Mouse (Mus musculus) liver, embryonic 14.5 days (tissue): Measurements from ENCODE around the gene Gon7. TPM values are rescaled to one million over a fixed set of nuclear protein-coding genes. Genes with fewer than 3 reads are reported as not detected.

Source experiments
- ATAC-seq: fragments of 200-750 bp; cut with Nextera tagmentation; 2 replicates; pipeline ENCODE4 v1.8.0; 2017; ENCODE audit warnings: moderate number of reproducible peaks, mild to moderate bottlenecking, moderate library complexity; ENCODE audit not compliant: insufficient read depth
- DNase-seq, 3 experiments: peaks; one replicate each; pipeline ENCODE4 v3.0.0-alpha.2; 2012 to 2013; ENCODE audit warnings: low read depth in 3 of 3, low spot score in 3 of 3
- H3K27ac ChIP-seq: fragments of 300-500 bp; sonication (generic); 2 replicates; pipeline ENCODE4 v1.5.1; 2014; ENCODE audit warnings: moderate library complexity, mild to moderate bottlenecking, control low read depth, inconsistent platforms
- H3K27me3 ChIP-seq: fragments of 300-500 bp; sonication (generic); 2 replicates; pipeline ENCODE4 v1.6.1; 2014; ENCODE audit warnings: mild to moderate bottlenecking, low read length, moderate library complexity; ENCODE audit not compliant: control insufficient read depth, insufficient read depth
- H3K36me3 ChIP-seq: fragments of 300-500 bp; sonication (generic); replicated peaks from 2 replicates; pipeline ENCODE4 v1.6.1; 2014; ENCODE audit warnings: low read depth; ENCODE audit not compliant: control insufficient read depth, insufficient read depth
- H3K4me1 ChIP-seq, 2 experiments: fragments of 200-500 bp in 1 of 2; fragments of 300-500 bp in 1 of 2; sonication (generic) in 1 of 2; replicated peaks; 2 replicates each; pipeline ENCODE4 v1.6.1; 2012 to 2014; ENCODE audit warnings: antibody characterized with exemption in 1 of 2, inconsistent platforms in 1 of 2, low read length in 1 of 2; ENCODE audit not compliant: control insufficient read depth in 2 of 2, insufficient read depth in 2 of 2
- H3K4me2 ChIP-seq: fragments of 300-500 bp; sonication (generic); 2 replicates; pipeline ENCODE4 v1.6.1; 2014; ENCODE audit warnings: low read depth, mild to moderate bottlenecking, control low read depth, moderate library complexity
- H3K4me3 ChIP-seq, 2 experiments: fragments of 200-500 bp in 1 of 2; fragments of 300-500 bp in 1 of 2; sonication (generic) in 1 of 2; 2 replicates each; pipeline ENCODE4 v1.5.1; 2012 to 2014; ENCODE audit warnings: low read depth in 2 of 2, low read length in 2 of 2, mild to moderate bottlenecking in 2 of 2, control low read depth in 1 of 2, inconsistent platforms in 1 of 2, moderate library complexity in 1 of 2; ENCODE audit not compliant: insufficient read depth in 1 of 2
- H3K9ac ChIP-seq: fragments of 300-500 bp; sonication (generic); replicated peaks from 2 replicates; pipeline ENCODE4 v1.6.1; 2014; ENCODE audit warnings: mild to moderate bottlenecking, control low read depth, moderate library complexity
- H3K9me3 ChIP-seq: fragments of 300-500 bp; sonication (generic); 2 replicates; pipeline ENCODE4 v1.6.1; 2016; ENCODE audit warnings: low read length, mixed read lengths; ENCODE audit not compliant: control insufficient read depth
- CTCF ChIP-seq: IDR thresholded peaks from 2 replicates; pipeline ENCODE4 v1.5.1; 2016; ENCODE audit warnings: antibody characterized with exemption, low read depth, control low read depth
- EP300 ChIP-seq: IDR thresholded peaks from 2 replicates; pipeline ENCODE4 v1.6.1; 2016; ENCODE audit warnings: antibody characterized with exemption, low read depth
- WGBS: fragments of 180-500 bp; shearing (Covaris S2); extraction: QIAGEN DNeasy Blood & Tissue Kit; methylation state at CpG from one replicate; pipeline ENCODE4 v1.1.7; 2014; ENCODE audit not compliant: insufficient replicate concordance; 5-methylcytosine and 5-hydroxymethylcytosine counted together
- polyA plus RNA-seq, 2 experiments: library from polyadenylated mRNA; depleted of rRNA in 1 of 2; stranded (reverse) in 1 of 2; unstranded in 1 of 2; fragments of >200 nt; fragmentation: Nextera tagmentation in 1 of 2; extraction: Ambion mirVana in 1 of 2; gene quantifications; 2 replicates each; pipeline versions ENCODE4 v1.2.1 to v1.2.3; 2012 to 2014

Gene Gon7
- polyA plus RNA-seq, 2 experiments, result 6.9 to 9.3 TPM

GRCm38 (mm10) chr12:102703441-102703840, 54.2 kb downstream of the Gon7 start:
- H3K9ac ChIP-seq, result no peak overlapping the region
- TF ChIP-seq EP300 (no peak), CTCF (no peak)
- 49% methylated on average over 6 of the region's 6 CpGs for WGBS
- peak overlapping the region; percentile 94 for H3K4me2 ChIP-seq
- peaks cover 0 to 24% of the 10 kb centered on the region in 2 experiments; a peak in 3 of 4 replicates for H3K4me1 ChIP-seq
- H3K27ac ChIP-seq, result no peak overlapping the region
- H3K9me3 ChIP-seq, result no peaks in the 10 kb centered on the region
- ATAC-seq (no peak), DNase-seq (no peak)
- no peak overlapping the region; a peak in 1 of 4 replicates for H3K4me3 ChIP-seq
- no peaks in the 10 kb centered on the region for H3K36me3 ChIP-seq
- H3K27me3 ChIP-seq, result no peaks in the 10 kb centered on the region; the same call in 1 of the 2 replicates

Other genes with a start within 250 kb of the Gon7 start
- gene Chga, start 202.8 kb downstream of the Gon7 start, polyA plus RNA-seq (2012; rRNA removed), result 0.87 and 1.2 TPM in 2 replicates
- gene Chga, start 202.8 kb downstream of the Gon7 start, polyA plus RNA-seq (2014; fragmentation: Nextera tagmentation; extraction: Ambion mirVana), result 1.9 and 2.7 TPM in 2 replicates
- 2.0 and 2.3 TPM in 2 replicates for gene Itpk1, start 52.9 kb downstream of the Gon7 start, polyA plus RNA-seq (2012; rRNA removed)
- gene Itpk1, start 52.9 kb downstream of the Gon7 start, polyA plus RNA-seq (2014; fragmentation: Nextera tagmentation; extraction: Ambion mirVana), result 2.4 TPM in 2 replicates
- gene Moap1, start 14.1 kb downstream of the Gon7 start, polyA plus RNA-seq (2012; rRNA removed), result 1.1 and 1.8 TPM in 2 replicates
- gene Moap1, start 14.1 kb downstream of the Gon7 start, polyA plus RNA-seq (2014; fragmentation: Nextera tagmentation; extraction: Ambion mirVana), result 5.6 and 6.7 TPM in 2 replicates
- 2.0 TPM in 2 replicates for gene Tmem251, start 14.0 kb downstream of the Gon7 start, polyA plus RNA-seq (2012; rRNA removed)
- gene Tmem251, start 14.0 kb downstream of the Gon7 start, polyA plus RNA-seq (2014; fragmentation: Nextera tagmentation; extraction: Ambion mirVana), result 6.6 and 6.7 TPM in 2 replicates
- not detected in 2 replicates for gene Gm28051, start within 50 bp of the Gon7 start, polyA plus RNA-seq (2012; rRNA removed)
- gene Gm28051, start within 50 bp of the Gon7 start, polyA plus RNA-seq (2014; fragmentation: Nextera tagmentation; extraction: Ambion mirVana), result not detected in 2 replicates
- gene Ubr7, start 164 bp upstream of the Gon7 start, polyA plus RNA-seq (2012; rRNA removed), result 11.4 and 16.1 TPM in 2 replicates
- gene Ubr7, start 164 bp upstream of the Gon7 start, polyA plus RNA-seq (2014; fragmentation: Nextera tagmentation; extraction: Ambion mirVana), result 25.3 and 25.7 TPM in 2 replicates
- 3.7 and 6.1 TPM in 2 replicates for gene Gm20604, start 869 bp upstream of the Gon7 start, polyA plus RNA-seq (2012; rRNA removed)
- 8.1 and 9.3 TPM in 2 replicates for gene Gm20604, start 869 bp upstream of the Gon7 start, polyA plus RNA-seq (2014; fragmentation: Nextera tagmentation; extraction: Ambion mirVana)
- gene Btbd7, start 120.7 kb upstream of the Gon7 start, polyA plus RNA-seq (2012; rRNA removed), result 3.5 and 4.2 TPM in 2 replicates
- 3.9 and 4.3 TPM in 2 replicates for gene Btbd7, start 120.7 kb upstream of the Gon7 start, polyA plus RNA-seq (2014; fragmentation: Nextera tagmentation; extraction: Ambion mirVana)
- gene Cox8c, start 141.5 kb upstream of the Gon7 start, polyA plus RNA-seq (2012; rRNA removed), result not detected in 2 replicates
- not detected in 2 replicates for gene Cox8c, start 141.5 kb upstream of the Gon7 start, polyA plus RNA-seq (2014; fragmentation: Nextera tagmentation; extraction: Ambion mirVana)
- gene Unc79, start 191.1 kb upstream of the Gon7 start, polyA plus RNA-seq (2012; rRNA removed), result 0.12 and 0.22 TPM in 2 replicates
- 0.04 TPM in 1 of 2 replicates, not detected in the other for gene Unc79, start 191.1 kb upstream of the Gon7 start, polyA plus RNA-seq (2014; fragmentation: Nextera tagmentation; extraction: Ambion mirVana)